Mouse (Mus musculus) retina, postnatal 7 days (tissue): Measurements from ENCODE around the gene Tex48.

ENCODE experiments used
- DNase-seq: peaks from one replicate; pipeline ENCODE4 v3.0.0-alpha.2; 2012; ENCODE audit warnings: low read depth, low spot score

The Tex48 gene

GRCm38 (mm10) chr4:63622378-63622835 lies at the start of gene Tex48:
TSS of gene Tex48 (minus strand) at chr4:63622428.
- no peak for DNase-seq

- DNase-seq = no peak
Observed at GRCm38 (mm10) chr4:63668255-63668654, 46.0 kb upstream of the Tex48 start.

- no peak for DNase-seq
Observed at GRCm38 (mm10) chr4:63665738-63666137, 43.5 kb upstream of the Tex48 start.

GRCm38 (mm10) chr4:63663279-63663678 lies 41.1 kb upstream of the Tex48 start, which contains the start of gene Gm11214:
TSS of gene Gm11214 (minus strand) at chr4:63663379.
- DNase-seq = no peak

GRCm38 (mm10) chr4:63661857-63662256 lies 39.6 kb upstream of the Tex48 start:
- DNase-seq = no peak

GRCm38 (mm10) chr4:63661426-63661825 lies 39.2 kb upstream of the Tex48 start:
- no peak for DNase-seq

- no peak for DNase-seq
Observed at GRCm38 (mm10) chr4:63659775-63660174, 37.5 kb upstream of the Tex48 start.

GRCm38 (mm10) chr4:63659086-63659485 lies 36.9 kb upstream of the Tex48 start:
- no peak for DNase-seq

GRCm38 (mm10) chr4:63654381-63654780 lies 32.2 kb upstream of the Tex48 start:
- DNase-seq = no peak

GRCm38 (mm10) chr4:63643956-63644726 lies 21.9 kb upstream of the Tex48 start:
- DNase-seq = no peak

- no peak for DNase-seq
Observed at GRCm38 (mm10) chr4:63639842-63640241, 17.6 kb upstream of the Tex48 start.

- no peak for DNase-seq
Observed at GRCm38 (mm10) chr4:63638603-63639002, 16.4 kb upstream of the Tex48 start.

- no peak for DNase-seq
Observed at GRCm38 (mm10) chr4:63633181-63633580, 11.0 kb upstream of the Tex48 start.

- no peak for DNase-seq
Observed at GRCm38 (mm10) chr4:63627111-63627510, 4.9 kb upstream of the Tex48 start.

GRCm38 (mm10) chr4:63625563-63626080 lies 3.4 kb upstream of the Tex48 start:
- no peak for DNase-seq

- DNase-seq = no peak
Observed at GRCm38 (mm10) chr4:63621861-63622260, 367 bp downstream of the Tex48 start.

GRCm38 (mm10) chr4:63608391-63608790 lies 13.8 kb downstream of the Tex48 start:
- DNase-seq = no peak

- DNase-seq = no peak
Observed at GRCm38 (mm10) chr4:63605968-63606367, 16.3 kb downstream of the Tex48 start.

- DNase-seq = no peak
Observed at GRCm38 (mm10) chr4:63605545-63605944, 16.7 kb downstream of the Tex48 start.

- DNase-seq = no peak
Observed at GRCm38 (mm10) chr4:63604945-63605344, 17.3 kb downstream of the Tex48 start, which contains the start of gene Gm11213. TSS of gene Gm11213 (minus strand) at chr4:63605261.

- DNase-seq = no peak
Observed at GRCm38 (mm10) chr4:63601263-63601662, 21.0 kb downstream of the Tex48 start.

GRCm38 (mm10) chr4:63600786-63601185 lies 21.4 kb downstream of the Tex48 start:
- DNase-seq = no peak

- no peak for DNase-seq
Observed at GRCm38 (mm10) chr4:63596010-63596409, 26.2 kb downstream of the Tex48 start.
